Mouse (Mus musculus) heart, postnatal 0 days (tissue): ENCODE measurements around the gene St14. TPM values are rescaled to one million over a fixed set of nuclear protein-coding genes. Genes with fewer than 3 reads are reported as not detected.

Source experiments
- ATAC-seq: fragments of 200-750 bp; cut with Nextera tagmentation; 2 replicates; pipeline ENCODE4 v1.8.0; 2017; ENCODE audit warnings: low read depth, moderate number of reproducible peaks, moderate library complexity; ENCODE audit not compliant: insufficient read depth
- DNase-seq: peaks from one replicate; pipeline ENCODE4 v3.0.0-alpha.2; 2016; ENCODE audit warnings: low spot score
- H3K27ac ChIP-seq: fragments of 300-500 bp; sonication (generic); 2 replicates; pipeline ENCODE4 v1.5.1; 2014; ENCODE audit warnings: low read depth, mild to moderate bottlenecking
- H3K27me3 ChIP-seq: fragments of 300-500 bp; sonication (generic); 2 replicates; pipeline ENCODE4 v1.6.1; 2014; ENCODE audit warnings: low read length, mixed read lengths; ENCODE audit not compliant: control insufficient read depth, insufficient read depth
- H3K36me3 ChIP-seq: fragments of 300-500 bp; sonication (generic); replicated peaks from 2 replicates; pipeline ENCODE4 v1.6.1; 2014; ENCODE audit warnings: low read length, mixed read lengths; ENCODE audit not compliant: control insufficient read depth, insufficient read depth
- H3K4me1 ChIP-seq: fragments of 300-500 bp; sonication (generic); 2 replicates; pipeline ENCODE4 v1.6.1; 2014; ENCODE audit warnings: antibody characterized with exemption; ENCODE audit not compliant: control insufficient read depth, insufficient read depth
- H3K4me2 ChIP-seq: fragments of 300-500 bp; sonication (generic); 2 replicates; pipeline ENCODE4 v1.6.1; 2014; ENCODE audit warnings: low read depth, mild to moderate bottlenecking, low read length, moderate library complexity
- H3K4me3 ChIP-seq: fragments of 300-500 bp; sonication (generic); 2 replicates; pipeline ENCODE4 v1.5.1; 2014; ENCODE audit warnings: low read depth, low read length
- H3K9ac ChIP-seq: fragments of 300-500 bp; sonication (generic); replicated peaks from 2 replicates; pipeline ENCODE4 v1.6.1; 2014; ENCODE audit warnings: low read depth, low read length, mixed read lengths
- H3K9me3 ChIP-seq: fragments of 300-500 bp; sonication (generic); replicated peaks from 2 replicates; pipeline ENCODE4 v1.6.1; 2016; ENCODE audit warnings: low read length; ENCODE audit not compliant: control insufficient read depth
- CTCF ChIP-seq: IDR thresholded peaks from 2 replicates; pipeline ENCODE4 v1.5.1; 2016; ENCODE audit warnings: antibody characterized with exemption, control low read depth, low read depth
- EP300 ChIP-seq: IDR thresholded peaks from 2 replicates; pipeline ENCODE4 v1.6.1; 2016; ENCODE audit warnings: antibody characterized with exemption, low read depth
- whole genome bisulfite sequencing: fragments of 180-500 bp; shearing (Covaris S2); extraction: QIAGEN DNeasy Blood & Tissue Kit; methylation state at CpG from one replicate; pipeline ENCODE4 v1.1.7; 2014; 5-methylcytosine and 5-hydroxymethylcytosine counted together
- polyA plus RNA-seq: library from polyadenylated mRNA; unstranded; fragments of >200 nt; fragmentation: Nextera tagmentation; extraction: Ambion mirVana; gene quantifications from 2 replicates; pipeline ENCODE4 v1.2.1, GENCODE M21; 2015
- total RNA-seq: library from RNA; depleted of rRNA; stranded (reverse); fragments of >200 nt; gene quantifications from 2 replicates; pipeline ENCODE4 v1.2.3, GENCODE M21; 2014; ENCODE audit warnings: low replicate concordance; rRNA removed

St14 gene
- total RNA-seq (3.3 TPM in 2 replicates), polyA plus RNA-seq (0.23 and 0.60 TPM in 2 replicates)

GRCm38 (mm10) chr9:31131205-31131968 lies at the start of gene St14:
St14 (minus strand) TSS chr9:31131853.
- Histone ChIP-seq H3K9me3 (no peaks in the 10 kb centered on the region), H3K9ac (peak within 1 kb of the TSS; percentile 43), H3K27ac (no peak within 1 kb of the TSS), H3K4me3 (peak within 1 kb of the TSS; percentile 48), H3K4me2 (peak within 1 kb of the TSS; percentile 84), H3K27me3 (peaks cover 57% of the 10 kb centered on the region), H3K4me1 (peaks cover 11% of the 10 kb centered on the region; the same call in 1 of the 2 replicates), H3K36me3 (no peaks in the 10 kb centered on the region)
- ATAC-seq (peak; percentile 34; the same call in 1 of the 2 replicates), DNase-seq (no peak)
- under 1% methylated on average over 67 of the region's 74 CpGs for WGBS
- TF ChIP-seq CTCF (no peak), EP300 (no peak)

DNA sequence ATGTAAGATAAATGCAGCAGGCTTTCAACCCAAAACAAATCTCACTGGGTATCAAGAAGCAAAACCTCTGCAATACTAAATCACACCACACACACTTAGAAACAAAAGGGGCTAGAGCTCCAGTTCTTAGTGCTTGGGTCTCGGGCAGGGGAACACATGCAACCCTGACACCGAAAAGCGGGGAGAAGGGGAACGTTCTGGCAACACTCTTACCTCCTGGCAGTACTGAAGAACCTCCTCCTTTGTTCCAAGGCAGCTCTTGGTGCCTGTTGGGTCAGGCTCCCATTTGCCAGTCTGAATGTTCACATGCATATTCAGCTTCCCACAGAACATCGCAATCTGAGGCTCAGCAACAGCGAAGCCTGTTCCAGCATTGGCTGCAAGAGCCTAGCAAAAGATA lies 46.0 kb upstream of the St14 start:
- no peak for TF ChIP-seq EP300
- no peak for TF ChIP-seq CTCF
- no peak overlapping the region for H3K4me2 ChIP-seq
- no peak overlapping the region for H3K9ac ChIP-seq
- 89% methylated on average over 6 of the region's 6 CpGs for WGBS
- peaks cover 53% of the 10 kb centered on the region for H3K4me1 ChIP-seq
- no peaks in the 10 kb centered on the region for H3K27me3 ChIP-seq
- H3K27ac ChIP-seq: no peak overlapping the region
- DNase-seq (no peak), ATAC-seq (no peak)
- 0 out of 2 replicates have a peak, but pooled peaks cover 11% of the 10 kb centered on the region for H3K36me3 ChIP-seq
- no peak overlapping the region for H3K4me3 ChIP-seq
- H3K9me3 ChIP-seq: no peaks in the 10 kb centered on the region

- H3K9ac ChIP-seq: 0 out of 2 replicates have a peak overlapping the region, but pooled peaks have one; percentile 1
- H3K9me3 ChIP-seq: no peaks in the 10 kb centered on the region
- DNase-seq: peak; percentile 93
- peak; percentile 98 for ATAC-seq
- 22% methylated on average over 8 of the region's 8 CpGs for WGBS
- TF ChIP-seq EP300: 0 out of 2 replicates have a peak, but pooled peaks have one; percentile 39
- no peak for TF ChIP-seq CTCF
- H3K4me1 ChIP-seq: peaks cover 42% of the 10 kb centered on the region
- H3K4me3 ChIP-seq: no peak overlapping the region
- H3K27me3 ChIP-seq: no peaks in the 10 kb centered on the region
- H3K4me2 ChIP-seq: peak overlapping the region; percentile 11; the same call in 1 of the 2 replicates
- H3K36me3 ChIP-seq: peaks cover 21% of the 10 kb centered on the region
- H3K27ac ChIP-seq: peak overlapping the region; percentile 69
Measured at GRCm38 (mm10) chr9:31176379-31177130, 44.9 kb upstream of the St14 start.

DNA sequence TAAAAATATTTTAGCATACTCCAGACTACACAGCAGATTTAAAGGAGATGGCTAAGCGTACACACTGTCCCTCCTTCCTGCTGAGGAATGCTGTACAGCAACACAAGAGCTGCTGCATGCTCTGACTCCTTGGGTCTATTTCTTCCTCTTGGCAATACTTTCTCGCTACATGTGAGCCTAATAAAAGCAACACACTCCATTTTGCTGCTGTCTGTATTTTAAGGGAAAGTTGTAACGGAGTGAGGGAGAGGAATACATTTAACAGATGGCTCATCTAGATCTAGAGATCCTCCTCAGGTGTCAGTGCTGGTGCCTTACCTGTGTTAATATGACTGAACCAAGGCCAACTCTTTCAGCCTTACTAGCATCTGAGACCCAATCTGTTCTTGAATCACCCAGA lies 44.3 kb upstream of the St14 start:
- DNase-seq: no peak
- H3K36me3 ChIP-seq: peaks cover 27% of the 10 kb centered on the region
- H3K9ac ChIP-seq: no peak overlapping the region
- peak overlapping the region; percentile 69 for H3K27ac ChIP-seq
- no peak overlapping the region for H3K4me3 ChIP-seq
- peak overlapping the region; percentile 17; the same call in 1 of the 2 replicates for H3K4me2 ChIP-seq
- no peaks in the 10 kb centered on the region for H3K9me3 ChIP-seq
- H3K27me3 ChIP-seq: no peaks in the 10 kb centered on the region
- TF ChIP-seq CTCF: no peak
- no peak for TF ChIP-seq EP300
- peaks cover 36% of the 10 kb centered on the region for H3K4me1 ChIP-seq
- WGBS: 33% methylated on average over 3 of the region's 3 CpGs
- ATAC-seq: no peak

GRCm38 (mm10) chr9:31175346-31175745 lies 43.7 kb upstream of the St14 start:
- TF ChIP-seq CTCF (no peak), EP300 (no peak)
- peak; percentile 10; the same call in 1 of the 2 replicates for ATAC-seq

More at GRCm38 (mm10) chr9:31175346-31175745, 43.7 kb upstream of the St14 start:
- no peaks in the 10 kb centered on the region for H3K9me3 ChIP-seq
- H3K27ac ChIP-seq: peak overlapping the region; percentile 69
- no peaks in the 10 kb centered on the region for H3K27me3 ChIP-seq
- peaks cover 27% of the 10 kb centered on the region for H3K36me3 ChIP-seq
- 44% methylated on average over 6 of the region's 6 CpGs for WGBS
- peaks cover 36% of the 10 kb centered on the region for H3K4me1 ChIP-seq
- H3K9ac ChIP-seq: no peak overlapping the region
- no peak overlapping the region for H3K4me3 ChIP-seq
- no peak for DNase-seq
- H3K4me2 ChIP-seq: no peak overlapping the region
